Mouse (Mus musculus): ENCODE measurements at regions not wholly inside any gene's neighbourhood (a gene's known extent, or its start where the extent isn't known, plus 50 kb on each side); places are given as distances from the start of the nearest gene placed in this dataset.
A peak's percentile ranks its signal among the peaks of the same experiment; 100 is the strongest.
"Not testable (repeated sequence)": the region's sequence is repeated elsewhere in the genome, so short reads cannot be mapped to it uniquely, and the experiment has no call there.

- ATAC-seq (ENCODE audit: borderline replicate concordance, extremely low read depth, low FRiP score, low TSS enrichment): no peak
- H3K9me3 ChIP-seq: no peaks in the 10 kb centered on the region
- H3K4me2 ChIP-seq: no peak overlapping the region
- no peaks in the 10 kb centered on the region for H3K4me1 ChIP-seq
- no peak overlapping the region for H3K4me3 ChIP-seq
- H3K9ac ChIP-seq: no peak overlapping the region
- no peak overlapping the region for H3K27ac ChIP-seq
- WGBS: 80% methylated on average over 3 of the region's 3 CpGs
- no peaks in the 10 kb centered on the region for H3K27me3 ChIP-seq
- H3K36me3 ChIP-seq: no peaks in the 10 kb centered on the region
Measured at GRCm38 (mm10) chr16:55611172-55611571, 227.5 kb downstream of the Nfkbiz start.

GRCm38 (mm10) chr16:55608361-55608760, 230.3 kb downstream of the Nfkbiz start:
- no peak for ATAC-seq (ENCODE audit: borderline replicate concordance, extremely low read depth, low FRiP score, low TSS enrichment)
- H3K36me3 ChIP-seq: no peaks in the 10 kb centered on the region
- WGBS: 69% methylated on average over 3 of the region's 3 CpGs

GRCm38 (mm10) chr16:55606447-55607239, 232.1 kb downstream of the Nfkbiz start:
- WGBS: 60% methylated on average over 7 of the region's 7 CpGs
- no peak overlapping the region for H3K27ac ChIP-seq

More at GRCm38 (mm10) chr16:55608361-55608760, 230.3 kb downstream of the Nfkbiz start:
- Histone ChIP-seq H3K4me3 (no peak overlapping the region), H3K4me1 (no peaks in the 10 kb centered on the region), H3K27me3 (no peaks in the 10 kb centered on the region), H3K27ac (no peak overlapping the region), H3K9ac (no peak overlapping the region), H3K9me3 (no peaks in the 10 kb centered on the region), H3K4me2 (no peak overlapping the region)

GRCm38 (mm10) chr16:55603611-55604010, 235.1 kb downstream of the Nfkbiz start:
- Histone ChIP-seq H3K27me3 (no peaks in the 10 kb centered on the region), H3K9me3 (no peaks in the 10 kb centered on the region), H3K9ac (no peak overlapping the region), H3K4me2 (no peak overlapping the region), H3K4me3 (no peak overlapping the region), H3K4me1 (no peaks in the 10 kb centered on the region), H3K27ac (no peak overlapping the region), H3K36me3 (no peaks in the 10 kb centered on the region)
- no peak for ATAC-seq (ENCODE audit: borderline replicate concordance, extremely low read depth, low FRiP score, low TSS enrichment)
- WGBS: 59% methylated on average over 2 of the region's 2 CpGs

More at GRCm38 (mm10) chr16:55606447-55607239, 232.1 kb downstream of the Nfkbiz start:
- Histone ChIP-seq H3K4me3 (no peak overlapping the region), H3K9me3 (no peaks in the 10 kb centered on the region), H3K36me3 (no peaks in the 10 kb centered on the region), H3K4me2 (no peak overlapping the region), H3K27me3 (no peaks in the 10 kb centered on the region), H3K4me1 (no peaks in the 10 kb centered on the region), H3K9ac (no peak overlapping the region)
- no peak for ATAC-seq (ENCODE audit: borderline replicate concordance, extremely low read depth, low FRiP score, low TSS enrichment)

- H3K4me2 ChIP-seq: no peak overlapping the region
- no peaks in the 10 kb centered on the region for H3K36me3 ChIP-seq
- H3K9me3 ChIP-seq: no peaks in the 10 kb centered on the region
- no peak overlapping the region for H3K9ac ChIP-seq
- H3K4me3 ChIP-seq: no peak overlapping the region
- H3K27ac ChIP-seq: no peak overlapping the region
- H3K4me1 ChIP-seq: no peaks in the 10 kb centered on the region
- 75% methylated on average over 1 of the region's 1 CpGs for WGBS
- ATAC-seq (ENCODE audit: borderline replicate concordance, extremely low read depth, low FRiP score, low TSS enrichment): no peak
- no peaks in the 10 kb centered on the region for H3K27me3 ChIP-seq
Measured at GRCm38 (mm10) chr16:55589382-55589956, 249.2 kb downstream of the Nfkbiz start.

GRCm38 (mm10) chr16:55587138-55587537, 251.6 kb downstream of the Nfkbiz start:
- no peak overlapping the region for H3K4me3 ChIP-seq
- H3K4me2 ChIP-seq: no peak overlapping the region
- WGBS: 85% methylated on average over 6 of the region's 6 CpGs
- H3K36me3 ChIP-seq: no peaks in the 10 kb centered on the region
- no peak for ATAC-seq (ENCODE audit: borderline replicate concordance, extremely low read depth, low FRiP score, low TSS enrichment)
- no peak overlapping the region for H3K9ac ChIP-seq
- H3K9me3 ChIP-seq: no peaks in the 10 kb centered on the region
- no peaks in the 10 kb centered on the region for H3K27me3 ChIP-seq
- no peaks in the 10 kb centered on the region for H3K4me1 ChIP-seq
- H3K27ac ChIP-seq: no peak overlapping the region

GRCm38 (mm10) chr16:55582906-55583305, 255.8 kb downstream of the Nfkbiz start:
- no peak overlapping the region for H3K4me2 ChIP-seq
- no peak overlapping the region for H3K27ac ChIP-seq
- no peaks in the 10 kb centered on the region for H3K36me3 ChIP-seq
- H3K9ac ChIP-seq: no peak overlapping the region
- 29% methylated on average over 3 of the region's 3 CpGs for whole genome bisulfite sequencing
- H3K4me3 ChIP-seq: no peak overlapping the region
- H3K9me3 ChIP-seq: no peaks in the 10 kb centered on the region
- no peaks in the 10 kb centered on the region for H3K27me3 ChIP-seq
- no peaks in the 10 kb centered on the region for H3K4me1 ChIP-seq
- no peak for ATAC-seq (ENCODE audit: borderline replicate concordance, extremely low read depth, low FRiP score, low TSS enrichment)

- Histone ChIP-seq H3K36me3 (no peaks in the 10 kb centered on the region), H3K4me2 (no peak overlapping the region), H3K4me1 (no peaks in the 10 kb centered on the region), H3K4me3 (no peak overlapping the region), H3K27me3 (no peaks in the 10 kb centered on the region), H3K9ac (no peak overlapping the region), H3K27ac (no peak overlapping the region), H3K9me3 (no peaks in the 10 kb centered on the region)
- ATAC-seq (ENCODE audit: borderline replicate concordance, extremely low read depth, low FRiP score, low TSS enrichment): no peak
- WGBS: 86% methylated on average over 7 of the region's 7 CpGs
Measured at GRCm38 (mm10) chr16:55582029-55582428, 256.7 kb downstream of the Nfkbiz start.

GRCm38 (mm10) chr16:55580827-55581226, 257.9 kb downstream of the Nfkbiz start:
- no peaks in the 10 kb centered on the region for H3K4me1 ChIP-seq
- no peak overlapping the region for H3K27ac ChIP-seq
- no peak for ATAC-seq (ENCODE audit: borderline replicate concordance, extremely low read depth, low FRiP score, low TSS enrichment)
- no peaks in the 10 kb centered on the region for H3K9me3 ChIP-seq
- no peak overlapping the region for H3K9ac ChIP-seq
- no peaks in the 10 kb centered on the region for H3K27me3 ChIP-seq
- H3K4me3 ChIP-seq: no peak overlapping the region
- WGBS: 78% methylated on average over 4 of the region's 4 CpGs
- no peak overlapping the region for H3K4me2 ChIP-seq
- H3K36me3 ChIP-seq: no peaks in the 10 kb centered on the region

- Histone ChIP-seq H3K27ac (no peak overlapping the region), H3K9ac (no peak overlapping the region), H3K4me2 (no peak overlapping the region), H3K4me1 (no peaks in the 10 kb centered on the region), H3K27me3 (no peaks in the 10 kb centered on the region), H3K36me3 (no peaks in the 10 kb centered on the region), H3K4me3 (no peak overlapping the region), H3K9me3 (no peaks in the 10 kb centered on the region)
- no peak for ATAC-seq (ENCODE audit: borderline replicate concordance, extremely low read depth, low FRiP score, low TSS enrichment)
- 73% methylated on average over 5 of the region's 5 CpGs for WGBS
Measured at GRCm38 (mm10) chr16:55578686-55579085, 260.0 kb downstream of the Nfkbiz start.

GRCm38 (mm10) chr16:55575609-55576283, 263.0 kb downstream of the Nfkbiz start:
- not testable (repeated sequence) for H3K27me3 ChIP-seq; H3K9ac ChIP-seq; H3K4me1 ChIP-seq; H3K9me3 ChIP-seq; H3K27ac ChIP-seq; ATAC-seq (ENCODE audit: borderline replicate concordance, extremely low read depth, low FRiP score, low TSS enrichment); H3K36me3 ChIP-seq; H3K4me3 ChIP-seq; H3K4me2 ChIP-seq
- 61% methylated on average over 2 of the region's 2 CpGs for WGBS

- Histone ChIP-seq H3K4me2 (no peak overlapping the region), H3K4me1 (0 out of 2 replicates have a peak, but pooled peaks cover 7% of the 10 kb centered on the region), H3K9me3 (no peaks in the 10 kb centered on the region), H3K27me3 (no peaks in the 10 kb centered on the region), H3K27ac (no peak overlapping the region), H3K4me3 (no peak overlapping the region), H3K9ac (no peak overlapping the region), H3K36me3 (no peaks in the 10 kb centered on the region)
- ATAC-seq (ENCODE audit: borderline replicate concordance, extremely low read depth, low FRiP score, low TSS enrichment): peak; percentile 66; the same call in 1 of the 2 replicates
- WGBS: 46% methylated on average over 7 of the region's 7 CpGs
Measured at GRCm38 (mm10) chr16:55571106-55571505, 267.6 kb downstream of the Nfkbiz start.
